Mouse (Mus musculus): ENCODE data around the gene Aen.
A peak's percentile ranks its signal among the peaks of the same experiment; 100 is the strongest.

The Aen gene

DNA sequence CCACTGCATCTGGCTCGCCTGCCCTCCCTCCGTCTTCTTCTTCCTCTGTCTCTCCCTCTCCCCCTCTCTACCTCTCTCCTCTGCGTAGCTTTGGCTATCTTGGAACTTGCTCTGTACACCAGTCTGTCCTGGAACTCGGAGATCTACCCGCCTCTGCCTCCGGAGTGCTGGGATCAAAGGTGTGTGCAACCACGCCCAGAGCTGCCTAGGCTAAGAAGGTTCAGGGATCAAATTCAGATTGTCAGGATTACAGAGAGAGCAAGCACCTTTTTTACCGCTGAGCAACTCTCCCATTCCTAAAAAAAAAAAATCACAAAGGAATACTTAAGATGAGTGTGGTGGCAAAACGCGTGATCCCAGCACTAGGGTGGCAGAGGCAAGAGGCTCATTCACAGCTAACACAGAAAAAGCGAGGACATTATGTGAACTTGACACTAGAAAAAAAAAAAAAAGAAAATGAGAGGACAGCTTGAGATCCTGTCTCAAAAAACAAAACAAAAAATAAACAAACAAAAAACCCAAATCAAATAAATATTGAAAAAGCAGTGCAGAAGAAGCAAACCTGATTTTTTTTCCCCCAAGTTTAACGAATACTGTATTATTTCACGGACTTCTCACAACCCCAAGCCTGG, 517 bp upstream of the Aen start:
- DNase-seq: no peak

DNA sequence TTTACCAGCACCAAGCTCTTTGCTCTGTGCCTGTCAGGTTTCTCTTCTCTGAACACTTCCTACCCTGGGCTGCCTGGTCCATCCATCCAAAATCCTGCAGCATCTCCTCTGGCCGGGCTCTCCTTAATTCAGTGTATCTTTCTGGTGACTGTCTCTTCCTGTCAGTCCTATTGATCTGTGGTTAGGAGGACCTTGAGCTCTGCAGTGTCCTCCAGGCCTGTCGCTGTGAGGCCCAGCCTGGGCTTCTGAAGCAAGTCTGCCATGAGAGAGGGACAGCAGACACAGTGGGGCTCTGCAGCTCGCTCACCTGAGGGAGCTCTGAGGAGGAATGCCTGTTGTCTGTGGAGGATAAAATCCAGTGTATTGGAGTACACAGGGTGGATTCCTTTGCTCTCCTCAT, 1.9 kb downstream of the Aen start:
- DNase-seq: no peak

DNA sequence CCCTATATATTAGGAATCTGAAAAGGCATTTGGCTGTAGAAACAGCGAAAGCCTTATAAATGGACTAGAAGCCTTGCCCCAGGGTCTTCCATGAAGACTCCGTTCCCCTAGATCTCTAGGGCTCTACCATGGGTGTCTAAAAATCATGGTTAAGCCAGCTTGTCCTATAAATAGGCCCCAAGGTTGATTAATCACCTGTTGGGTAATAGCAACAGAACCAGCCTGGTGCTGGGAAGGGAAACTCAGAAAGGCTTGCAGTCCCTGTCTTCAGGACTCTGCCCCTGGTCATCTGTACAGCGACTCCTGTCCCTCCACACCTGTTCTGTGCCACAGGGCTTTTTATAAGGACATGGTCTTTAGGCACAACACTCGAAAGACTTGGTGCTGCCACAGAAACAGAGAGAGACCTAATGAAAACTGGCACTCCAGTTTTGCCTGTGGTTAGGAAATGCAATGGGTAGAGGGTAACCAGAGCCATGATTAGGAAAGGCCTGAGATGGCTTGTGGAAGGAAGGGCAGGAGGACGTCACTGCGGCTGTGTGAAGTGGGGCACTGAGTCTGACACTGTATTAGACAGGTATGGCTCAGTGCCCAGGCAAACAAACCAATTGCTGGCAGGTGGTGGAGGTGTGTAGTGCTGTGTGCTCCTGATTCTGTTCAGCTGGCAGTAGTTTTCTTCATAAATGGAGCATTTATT, 7.7 kb downstream of the Aen start:
- DNase-seq: peak; percentile 73 to 86

DNA sequence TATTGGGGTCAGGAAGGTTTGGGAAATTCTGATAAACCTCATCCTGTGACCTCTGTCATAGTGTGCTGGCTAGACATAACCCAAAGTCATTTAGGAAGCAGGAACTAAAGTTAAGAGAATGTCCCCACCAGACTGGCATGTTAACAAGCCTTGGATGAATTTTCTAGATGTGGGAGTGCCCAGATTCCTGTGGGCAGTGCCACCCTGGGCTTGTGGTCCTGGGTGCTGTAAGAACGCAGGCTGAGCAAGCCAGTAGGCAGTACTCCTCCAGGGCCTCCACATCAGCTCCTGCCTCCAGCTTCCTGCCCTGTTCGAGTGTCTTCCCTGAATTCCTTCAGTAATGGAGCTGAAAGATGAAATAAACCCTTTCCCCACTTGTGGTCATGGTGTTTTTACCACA, 8.5 kb downstream of the Aen start:
- peak; percentile 24 to 44 for DNase-seq

DNA sequence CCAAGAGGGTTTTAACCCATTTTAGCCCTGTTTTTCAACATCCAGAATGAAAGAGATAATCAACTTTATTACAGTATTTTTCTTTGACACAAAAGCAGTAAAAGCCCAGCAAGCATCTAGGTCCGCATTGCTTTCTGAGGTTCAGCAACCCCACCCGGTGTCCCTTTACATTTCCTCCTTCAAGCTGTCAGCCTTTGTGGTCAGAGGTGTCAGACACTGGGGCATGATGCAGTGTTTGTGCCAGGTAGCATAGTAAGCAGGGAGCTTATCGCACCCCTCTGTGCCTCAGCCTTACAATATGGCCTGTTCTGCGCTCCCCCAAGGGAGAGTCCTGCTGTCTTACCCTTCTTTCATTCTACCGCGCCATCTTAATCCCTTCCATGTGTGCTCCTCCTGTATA, 13.4 kb downstream of the Aen start:
- no peak for DNase-seq

DNA sequence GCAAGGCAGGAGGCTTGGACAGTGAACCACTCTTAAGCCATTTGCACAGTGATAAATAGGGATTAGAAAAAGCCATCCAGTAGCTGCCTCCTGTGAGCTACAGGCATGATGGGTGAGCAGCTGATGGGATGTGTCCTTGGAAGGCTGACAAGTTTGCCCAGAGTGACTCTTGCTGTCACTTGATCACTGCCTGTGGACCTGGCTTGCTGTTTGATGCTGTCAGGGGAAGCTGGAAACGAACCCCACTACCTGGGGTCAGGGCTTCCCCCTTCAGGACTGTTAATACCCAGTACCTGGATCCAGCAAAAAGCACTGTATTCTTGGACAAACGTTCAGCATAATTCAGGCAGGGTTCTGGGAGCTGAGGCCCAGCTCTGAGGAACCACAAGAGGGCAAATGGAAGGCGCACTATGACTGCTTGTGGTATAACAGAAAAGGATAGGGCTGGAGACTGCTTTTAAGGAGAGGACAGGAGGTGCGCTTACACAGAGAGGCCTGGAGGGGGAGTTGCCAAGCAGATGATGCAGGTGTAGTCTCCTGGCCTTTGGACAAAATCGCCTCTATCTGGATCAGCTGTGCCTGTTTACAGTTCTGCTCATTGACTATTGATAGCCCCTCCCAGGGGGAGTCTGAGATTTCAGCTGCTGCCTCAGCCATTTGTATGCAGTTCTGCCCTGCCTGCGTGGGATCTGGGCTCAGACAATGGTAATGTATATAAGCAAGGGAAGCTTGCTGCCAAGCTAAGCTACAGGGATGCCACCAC, 14.9 kb downstream of the Aen start:
- DNase-seq: no peak

DNA sequence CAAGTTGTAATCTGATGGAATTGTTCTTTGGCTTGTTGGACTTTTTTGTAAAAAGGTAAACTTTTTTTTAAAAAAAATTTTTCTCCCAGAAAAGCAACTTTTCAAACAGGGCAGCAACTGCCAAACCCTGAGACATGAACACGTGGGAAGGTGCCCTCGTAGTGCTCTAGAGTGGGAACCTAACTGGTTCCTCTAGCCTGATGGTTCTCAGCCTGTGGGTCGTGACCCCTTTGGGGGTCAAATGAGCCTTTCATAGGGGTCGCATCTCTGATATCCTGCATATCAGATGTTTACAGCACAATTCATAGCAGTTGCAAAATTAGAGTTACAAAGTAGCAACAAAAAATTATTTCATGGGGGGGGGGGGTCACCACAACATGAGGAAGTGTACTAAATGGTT, 15.6 kb downstream of the Aen start:
- no peak for DNase-seq

DNA sequence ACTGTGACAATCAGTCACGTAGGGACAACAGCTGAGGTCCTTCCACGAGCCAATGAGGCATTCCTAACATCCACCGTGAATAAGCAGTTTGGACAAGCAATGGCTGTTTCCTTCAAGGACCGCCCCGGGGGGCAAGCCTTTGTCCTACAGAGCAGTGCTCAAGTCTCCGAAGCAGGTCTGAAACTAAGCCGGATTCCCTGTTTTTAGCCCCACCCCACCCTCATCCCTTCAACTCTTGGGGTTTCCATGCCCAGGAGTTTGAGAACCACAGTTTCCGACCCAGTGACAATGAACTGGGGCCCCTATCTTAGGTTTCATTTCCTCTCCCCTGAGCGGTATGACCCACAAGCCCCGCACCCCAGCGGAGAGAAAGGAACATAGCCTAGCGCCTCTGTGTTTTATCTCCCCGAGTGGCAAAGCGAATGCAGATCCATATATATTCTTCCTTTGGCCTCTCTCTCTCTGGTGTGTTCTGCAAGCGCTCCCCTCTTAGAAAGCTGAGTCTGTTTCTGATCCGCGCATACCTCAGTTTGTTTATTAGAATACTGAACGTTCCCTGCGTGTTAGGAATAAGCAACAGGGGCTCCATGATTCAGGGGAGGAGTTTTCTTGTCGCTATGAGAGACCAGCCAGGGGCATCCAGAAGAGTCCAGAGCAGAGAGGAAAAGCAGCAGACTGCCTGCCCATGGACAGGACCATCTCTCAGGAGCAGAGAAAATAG, 16.8 kb downstream of the Aen start:
- peak; percentile 16 to 33 for DNase-seq

DNA sequence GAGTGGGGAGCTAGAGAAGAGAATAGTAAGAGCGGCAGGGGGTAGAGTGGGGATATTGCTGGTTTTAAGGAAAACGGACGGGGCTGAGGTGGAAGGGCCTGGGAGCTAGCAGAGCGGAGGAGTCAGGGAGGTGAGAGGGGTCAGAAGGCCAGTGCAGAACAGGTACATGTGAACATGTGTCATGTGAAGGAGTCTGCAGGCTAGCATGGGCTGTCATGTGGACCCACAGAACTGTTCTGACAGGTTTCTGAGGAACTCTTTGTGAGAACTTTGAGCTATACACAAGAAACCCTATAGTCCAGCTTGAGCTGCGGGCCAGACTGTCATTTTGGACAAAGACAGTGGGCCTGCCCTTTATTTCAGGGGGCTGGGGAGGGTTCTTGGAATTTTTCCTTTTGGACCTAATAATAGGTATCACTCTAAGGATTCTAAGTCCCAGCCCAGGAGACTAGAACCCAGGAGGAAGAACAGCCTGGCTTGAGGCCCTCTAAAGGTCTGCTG, 17.4 kb downstream of the Aen start, which contains the start of gene Isg20:
TSS of gene Isg20 (plus strand) at position 451 of the 501 bp plus-strand sequence.
- no peak for DNase-seq

DNA sequence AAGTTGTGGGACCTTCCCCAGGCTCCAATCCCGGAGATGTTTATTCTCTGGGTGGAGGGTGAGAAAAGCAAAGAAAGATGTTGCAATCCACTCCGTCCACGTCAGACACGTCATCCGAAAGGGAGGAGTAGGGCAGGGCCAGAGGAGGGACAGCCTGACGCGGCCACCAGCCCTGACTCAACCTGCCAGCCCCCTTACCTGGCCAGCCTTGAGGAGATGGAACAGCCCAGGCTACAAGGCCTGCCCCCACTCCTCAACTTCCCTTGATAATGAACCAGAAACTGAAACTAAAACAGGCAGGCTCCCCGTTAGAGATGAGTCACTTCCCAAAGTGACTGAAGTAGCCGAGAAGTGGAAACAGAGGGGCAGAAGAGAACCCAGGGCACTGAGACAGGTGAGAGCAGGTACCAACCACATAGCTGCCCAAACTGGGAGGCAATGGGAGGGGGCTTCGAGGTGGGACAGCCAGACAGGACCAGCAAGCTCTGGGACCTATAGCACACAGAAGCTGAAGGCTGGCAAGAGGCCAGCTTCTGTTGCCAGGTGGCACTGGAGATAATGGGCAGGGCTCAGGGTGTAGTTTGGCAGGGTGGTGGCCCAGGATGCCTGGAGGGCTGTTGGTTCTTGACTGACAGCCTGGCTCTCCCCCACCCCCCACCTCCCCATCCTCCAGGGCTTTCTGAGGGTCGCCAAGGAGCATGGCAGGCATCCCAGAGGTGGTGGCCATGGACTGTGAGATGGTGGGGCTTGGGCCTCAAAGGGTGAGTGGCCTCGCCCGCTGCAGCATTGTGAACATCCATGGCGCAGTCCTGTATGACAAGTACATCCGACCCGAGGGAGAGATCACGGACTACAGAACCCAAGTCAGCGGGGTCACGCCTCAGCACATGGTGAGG, 18.2 kb downstream of the Aen start:
- peak; percentile 94 to 96 for DNase-seq

DNA sequence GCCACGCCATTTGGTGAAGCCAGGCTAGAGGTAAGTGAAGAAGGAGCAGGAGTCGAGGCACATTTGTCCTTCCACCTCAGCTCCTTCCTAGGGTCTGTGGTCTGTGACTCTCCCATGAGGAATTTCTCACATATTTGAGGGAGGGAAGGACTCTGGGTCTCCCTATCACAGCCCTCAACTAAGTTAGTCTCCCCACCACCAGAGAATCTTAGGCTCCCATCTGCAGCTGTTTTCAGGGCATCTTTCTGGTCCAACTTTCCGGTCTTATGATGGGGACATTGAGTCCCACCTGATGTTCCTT, 18.8 kb downstream of the Aen start:
- no peak for DNase-seq

DNA sequence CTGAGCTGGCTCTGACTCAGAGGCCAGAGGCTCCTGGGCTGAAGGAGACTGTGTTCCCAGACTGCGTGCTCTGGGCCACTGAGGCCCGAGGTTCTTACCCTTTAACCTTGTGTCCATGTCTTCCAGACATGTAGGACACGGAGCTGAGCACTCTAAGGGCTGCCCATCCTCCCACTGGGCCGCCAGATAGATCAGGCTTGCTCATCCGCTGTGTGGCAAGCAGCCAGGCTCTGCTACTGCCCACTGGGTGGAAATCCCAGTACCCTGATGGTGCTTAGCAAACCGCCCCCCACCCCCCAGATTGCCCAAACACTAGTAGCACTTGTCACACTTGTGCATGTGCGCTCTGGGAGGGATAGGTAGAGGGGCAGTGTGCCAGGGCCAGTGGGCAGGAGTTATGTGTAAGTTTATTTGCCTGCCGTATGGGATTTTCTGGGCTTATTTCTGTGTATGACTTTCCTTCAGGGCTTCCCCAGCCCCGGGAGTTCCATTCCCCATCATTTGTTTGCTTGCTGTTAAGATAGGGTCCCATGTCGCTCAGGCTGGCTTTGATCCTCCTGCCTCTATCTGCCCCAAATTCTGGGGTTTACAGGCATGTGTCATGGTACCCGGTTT, 19.3 kb downstream of the Aen start:
- DNase-seq: peak in 1 of 2 experiments; percentile 26

DNA sequence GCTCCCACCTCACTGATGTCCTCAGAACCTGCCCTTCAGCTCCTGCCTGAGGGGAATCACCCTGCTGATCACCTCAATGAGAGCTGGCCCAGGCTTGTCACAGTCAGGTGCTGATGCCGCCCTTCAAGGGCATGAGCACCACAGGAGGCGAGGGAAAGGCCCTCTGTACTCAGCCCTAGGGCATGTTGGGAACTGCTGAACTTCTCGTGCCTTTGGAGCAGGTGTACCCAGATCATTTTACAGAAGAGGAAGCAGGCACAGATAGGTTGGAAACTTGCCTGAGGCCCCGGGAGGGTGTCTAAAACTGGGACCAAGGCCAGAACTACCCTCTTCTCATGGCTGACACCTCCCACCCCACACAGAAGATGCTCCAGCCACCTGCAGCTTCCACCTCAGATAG, 23.0 kb downstream of the Aen start:
- peak; percentile 32 to 52 for DNase-seq

DNA sequence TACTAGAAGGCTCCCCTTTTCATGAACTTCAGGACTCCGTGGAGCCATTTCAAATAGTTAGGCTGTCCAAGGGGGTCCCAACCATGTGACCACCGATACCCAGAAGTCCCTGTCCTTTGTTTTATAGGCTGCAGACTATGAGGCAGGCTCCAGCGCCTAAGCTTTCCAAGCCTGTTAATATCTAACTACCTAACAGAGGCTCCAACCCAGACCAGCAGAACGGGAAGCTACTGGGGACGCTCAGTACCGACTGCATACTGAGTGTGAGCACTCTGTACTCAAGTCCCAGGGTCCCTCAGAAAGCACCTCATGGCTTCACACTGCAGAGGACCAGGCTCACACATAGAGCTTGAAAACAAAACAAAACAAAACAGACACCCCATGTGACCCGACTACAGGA, 26.9 kb downstream of the Aen start:
- no peak for DNase-seq

DNA sequence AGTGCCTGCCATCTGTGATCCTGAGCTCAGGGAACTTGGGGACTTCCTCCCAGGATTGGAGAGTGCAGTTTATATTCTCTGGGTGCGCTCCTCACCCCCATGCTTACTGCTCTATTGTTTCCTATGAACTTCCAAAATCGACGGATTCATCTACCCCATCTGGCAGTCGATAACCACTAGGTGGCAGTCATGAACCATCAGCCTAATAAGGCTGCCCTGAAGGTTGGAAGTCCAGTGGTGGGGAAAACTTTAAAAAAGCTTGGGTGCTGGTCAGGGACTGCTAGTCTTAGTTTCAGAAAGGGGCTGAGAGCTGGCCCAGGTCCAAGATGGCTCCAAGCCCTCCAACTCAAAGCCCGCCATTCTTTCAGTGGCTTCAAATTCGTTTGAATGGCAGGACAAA, 28.6 kb downstream of the Aen start:
- DNase-seq: peak; percentile 26 to 64

DNA sequence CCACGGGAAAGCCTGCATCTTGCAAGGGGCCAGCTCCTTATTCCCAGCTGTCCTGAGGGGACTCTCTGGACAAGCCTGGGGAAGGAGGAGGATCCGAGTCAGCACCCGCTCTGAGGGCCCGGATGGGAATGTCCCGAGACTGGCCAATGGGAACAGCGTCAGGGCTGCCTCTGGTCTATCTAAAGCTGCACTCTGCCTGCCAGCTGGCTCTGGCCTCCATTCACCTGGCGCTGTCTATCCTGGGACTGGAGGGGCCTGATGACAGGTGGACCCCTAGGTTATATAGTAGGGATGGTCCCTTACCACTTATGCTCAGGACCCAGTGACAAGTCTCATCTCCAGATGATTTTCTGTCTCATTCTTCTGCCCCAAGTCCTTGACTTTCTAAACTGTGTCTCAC, 29.1 kb downstream of the Aen start:
- DNase-seq: no peak

DNA sequence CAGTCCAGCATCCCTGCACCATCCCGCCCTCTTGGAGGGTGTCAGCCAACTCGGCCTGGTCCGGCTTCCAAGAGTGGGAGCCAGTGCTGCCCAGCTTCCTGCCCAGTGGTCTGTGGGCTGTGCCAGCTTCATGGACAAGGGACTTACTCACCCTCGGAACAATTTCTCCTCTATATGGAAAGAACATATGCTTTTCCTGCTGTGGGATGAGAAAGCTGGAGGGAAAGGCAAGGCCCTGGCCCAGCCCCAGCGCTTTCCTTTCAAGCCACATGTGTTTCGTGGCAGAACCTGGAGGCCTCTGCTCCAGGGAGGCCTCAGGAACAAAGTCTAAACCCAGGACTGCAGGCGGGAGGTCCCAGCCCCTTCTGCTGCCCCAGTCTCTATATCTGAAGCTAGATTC, 30.0 kb downstream of the Aen start:
- no peak for DNase-seq

DNA sequence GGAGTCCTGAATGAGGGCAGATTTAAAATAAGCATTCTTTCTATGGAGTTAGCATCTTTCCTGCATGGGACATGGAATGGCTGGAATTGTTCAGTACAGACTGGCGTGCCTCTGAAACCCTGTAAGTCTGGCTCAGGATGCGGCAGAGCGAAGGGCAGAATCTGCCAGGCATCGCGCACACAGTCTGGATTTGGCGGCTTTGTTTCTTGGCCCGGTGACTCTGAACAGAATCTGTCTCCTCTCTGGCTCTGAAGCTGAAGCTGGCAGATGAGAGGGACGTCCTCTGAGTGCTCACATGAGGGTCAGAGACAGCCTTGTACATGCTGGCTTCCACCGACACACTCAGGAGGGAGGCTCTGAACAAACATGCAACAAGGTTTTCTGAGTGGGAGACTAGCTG, 30.5 kb downstream of the Aen start:
- no peak for DNase-seq

DNA sequence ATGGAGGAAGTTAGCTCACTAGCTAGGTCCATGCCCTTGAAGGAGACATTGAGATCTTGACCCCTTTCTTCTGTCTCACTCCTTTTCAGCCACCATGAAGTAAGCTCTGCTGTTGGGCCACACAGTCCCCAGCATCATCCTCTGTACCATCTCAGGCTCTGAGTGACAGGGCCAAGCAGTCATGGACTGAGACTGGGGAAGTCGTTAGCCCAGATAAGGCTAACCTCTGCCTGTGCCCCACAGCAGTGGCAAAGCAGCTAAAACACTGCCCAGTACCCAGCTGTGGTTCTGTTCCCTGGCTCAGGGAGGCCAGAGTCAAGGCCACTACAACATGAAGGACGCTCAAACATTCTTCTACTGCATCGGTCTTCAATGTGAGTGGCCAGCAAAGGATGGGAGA, 31.6 kb downstream of the Aen start:
- no peak for DNase-seq

DNA sequence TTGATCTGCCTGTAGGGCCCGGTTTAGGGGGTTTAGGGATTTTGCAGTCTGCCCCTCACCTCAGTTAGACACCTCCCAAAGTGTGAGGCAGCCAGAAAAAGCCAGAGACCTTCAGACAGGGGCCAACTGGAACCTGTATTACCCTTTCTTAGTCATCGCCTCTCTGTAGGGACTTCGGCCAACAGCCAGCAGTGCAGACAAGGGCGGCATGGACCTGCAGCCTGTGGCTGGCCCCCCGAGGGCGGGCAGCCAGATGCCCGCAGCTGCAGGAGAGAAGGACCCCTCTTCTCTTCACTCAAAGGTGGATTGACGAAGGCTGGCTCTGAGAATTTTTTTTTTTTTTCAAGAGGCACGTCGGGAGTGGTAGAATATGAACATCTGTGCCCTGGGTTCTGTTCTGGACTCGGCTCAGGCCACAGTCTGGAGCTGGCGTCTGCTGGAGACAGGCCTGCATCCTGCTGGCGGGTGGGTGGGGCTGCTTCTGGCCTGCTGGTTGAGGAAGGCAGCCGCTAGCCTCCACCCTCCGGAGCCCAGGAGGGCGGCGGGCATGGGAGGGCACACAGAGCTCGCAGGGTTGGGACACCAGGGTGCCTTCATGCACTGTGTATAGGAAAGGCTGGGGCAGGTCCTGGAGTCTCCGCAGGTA, 43.4 kb downstream of the Aen start:
- DNase-seq: no peak

DNA sequence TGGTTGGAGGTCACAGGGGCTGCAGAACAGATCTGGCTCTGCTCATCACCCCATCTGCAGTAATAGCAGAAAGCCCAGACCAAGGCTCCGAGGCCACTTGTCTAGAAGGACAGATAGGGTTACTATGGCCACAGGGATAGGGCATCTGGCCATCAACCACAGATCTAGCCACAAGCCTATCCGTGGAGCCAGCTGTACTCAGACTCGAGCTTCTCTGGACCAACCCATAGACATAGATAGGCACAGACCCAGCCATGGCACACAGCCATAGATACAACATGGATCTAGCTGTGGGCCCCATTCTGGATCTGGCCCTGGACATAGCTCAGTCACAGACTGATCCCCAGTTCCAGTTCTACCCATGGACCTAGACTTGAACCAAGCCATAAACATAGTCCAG, 45.3 kb downstream of the Aen start:
- no peak for DNase-seq

All from lung, adult 18-20 months (tissue).